Comparison of ENCODE assay signal across 24 mouse cellular contexts in the genomic region with DNA sequence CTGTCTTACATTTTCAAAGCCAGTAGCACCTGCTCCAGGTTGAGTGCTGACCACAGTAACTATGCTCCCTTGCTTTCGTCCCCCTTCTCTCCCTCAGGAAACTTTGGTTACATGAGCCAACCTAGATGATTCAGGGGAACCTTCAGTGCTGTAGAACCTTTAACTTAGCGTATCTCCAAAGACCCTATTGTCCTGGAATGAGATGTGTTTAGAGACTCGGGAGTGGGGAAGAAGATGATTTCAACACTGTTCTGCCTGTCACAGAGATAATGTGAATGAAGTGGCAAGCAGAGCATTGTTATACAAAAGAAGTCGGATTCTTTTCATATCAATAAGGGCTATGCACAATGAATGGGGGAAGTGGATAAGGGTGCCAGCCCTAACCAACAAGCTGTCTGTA. TPM values are rescaled to one million over a fixed set of nuclear protein-coding genes. Genes with fewer than 3 reads are reported as not detected.
DNase-seq lines count a peak whose midpoint lies in the region; ATAC-seq and TF ChIP-seq lines count a peak whose summit lies in the region.
"Had no signal": no experiment of that assay in that cellular context is flagged by ENCODE, and none has a peak within 500 bp of the region (broad histone marks: within the 10 kb centered on the region; RNA-seq: fewer than 3 reads in every experiment).

No protein-coding gene starts in this region.

- H3K9me3 ChIP-seq in ES-E14 (ENCODE audit: control insufficient read depth, insufficient read depth, low read depth, low read length): 0 out of 2 replicates have a peak, but pooled peaks cover 2% of the 10 kb centered on the region
- H3K9me3 ChIP-seq: embryonic facial prominence, embryonic 12.5 days; embryonic facial prominence, embryonic 15.5 days; hindbrain, embryonic 10.5 days; hindbrain, embryonic 13.5 days; intestine, embryonic 15.5 days had no signal

- no peak overlapping the region for H3K9ac ChIP-seq in ES-E14 (ENCODE audit: insufficient read depth, low read depth, low read length, poor library complexity, severe bottlenecking)
- H3K9ac ChIP-seq: embryonic facial prominence, embryonic 12.5 days; embryonic facial prominence, embryonic 15.5 days; forebrain, postnatal 0 days; hindbrain, embryonic 13.5 days; intestine, embryonic 15.5 days had no signal

- peaks cover 6% of the 10 kb centered on the region for H3K36me3 ChIP-seq in ES-E14 (ENCODE audit: control insufficient read depth, insufficient read depth, low read length, poor library complexity, severe bottlenecking)
- H3K36me3 ChIP-seq: embryonic facial prominence, embryonic 12.5 days; embryonic facial prominence, embryonic 15.5 days; hindbrain, embryonic 10.5 days; hindbrain, embryonic 13.5 days; intestine, embryonic 15.5 days had no signal

- H3K4me3 ChIP-seq in ES-E14 (ENCODE audit: insufficient read depth in 1 of 2, low read depth in 1 of 2, low read length in 2 of 2, poor library complexity in 1 of 2, severe bottlenecking in 1 of 2): no peak overlapping the region; a peak in 1 of 4 replicates
- H3K4me3 ChIP-seq: embryonic facial prominence, embryonic 12.5 days; embryonic facial prominence, embryonic 15.5 days; gastrocnemius, adult 2 months; hindbrain, embryonic 10.5 days; hindbrain, embryonic 13.5 days; intestine, embryonic 15.5 days had no signal

- in situ Hi-C loops in ES-E14 (cut with MboI; ENCODE audit: low sequenced_read_pairs in 2 of 2, unreplicated experiment in 2 of 2): no loop called here

- H3K4me1 ChIP-seq in ES-E14 (ENCODE audit: control insufficient read depth in 2 of 2, insufficient read depth in 2 of 2, low read length in 2 of 2, poor library complexity in 1 of 2): peaks cover 0 to 4% of the 10 kb centered on the region in 2 experiments; a peak in 2 of 4 replicates
- H3K4me1 ChIP-seq: embryonic facial prominence, embryonic 12.5 days; embryonic facial prominence, embryonic 15.5 days; hindbrain, embryonic 10.5 days; hindbrain, embryonic 13.5 days; intestine, embryonic 15.5 days had no signal

- ATAC-seq in megakaryocyte-erythroid progenitor cell, adult 5-6 weeks (replicated peaks; ENCODE audit: low FRiP score, low TSS enrichment, poor library complexity, severe bottlenecking): 0 out of 2 replicates have a peak, but pooled peaks have one; percentile 30
- ATAC-seq: activated CD4-positive, CD25-positive, alpha-beta regulatory T cell, adult 4 months; forebrain, embryonic 14.5 days; forebrain, postnatal 0 days; hindbrain, embryonic 16.5 days; intestine, embryonic 15.5 days; Patski had no signal

- DNase-seq in ES-E14 (ENCODE audit: low read depth, low spot score) (no peak), ZHBTc4 (ENCODE audit: low read depth, low spot score) (peak; percentile 57)
- DNase-seq in urinary bladder, adult 2 months (ENCODE audit: low spot score): no peak
- no peak for DNase-seq in cerebellum, adult 8-10 months
- DNase-seq in heart, postnatal 4 days: no peak
- DNase-seq: adrenal gland, adult 8-10 months; adrenal gland, postnatal 25 days; cerebellum, adult 11-12 months; cerebellum, adult 9-10 months; cerebellum, postnatal 14 days; forebrain, postnatal 0 days; gastrocnemius, adult 2 months; gastrocnemius, postnatal 14 days; heart, adult 11 months had no signal

- 0 out of 2 replicates have a peak overlapping the region, but pooled peaks have one; percentile 37 for H3K27ac ChIP-seq in ES-E14 (ENCODE audit: insufficient read depth, low read depth, low read length, poor library complexity, severe bottlenecking)
- H3K27ac ChIP-seq: embryonic facial prominence, embryonic 12.5 days; embryonic facial prominence, embryonic 15.5 days; gastrocnemius, adult 2 months; hindbrain, embryonic 10.5 days; hindbrain, embryonic 13.5 days; intestine, embryonic 15.5 days had no signal

TF ChIP-seq in ES-E14, 5 proteins besides CTCF, POLR2A, EP300 and RAD21:
- TF ChIP-seq CHD2 (IDR thresholded peaks at IDR 0.05; ENCODE audit: low read depth, low read length) (no peak), HCFC1 (IDR thresholded peaks at IDR 0.05; ENCODE audit: borderline replicate concordance, insufficient read depth, low read length) (no peak), MAFK (IDR thresholded peaks at IDR 0.05; ENCODE audit: insufficient read depth, low read depth, low read length) (no peak), ZNF384 (IDR thresholded peaks at IDR 0.05; ENCODE audit: low read depth, low read length) (no peak), ZC3H11A (IDR thresholded peaks at IDR 0.05; ENCODE audit: borderline replicate concordance, low read depth, low read length) (no peak)
TF ChIP-seq in ES-E14: peak in this region for 0.

RNA-seq across cellular contexts. Expression of gene Plcb4, which starts 10.8 kb away (rescaled TPM):
- total RNA-seq in ES-E14 (2012; rRNA removed): 24.0 and 31.6 TPM in 2 replicates
- total RNA-seq in megakaryocyte-erythroid progenitor cell, adult 5-6 weeks (2014; fragmentation: Nextera tagmentation): 23.4 and 32.1 TPM in 2 replicates
- 25.3 and 25.7 TPM in 2 replicates for total RNA-seq in megakaryocyte-erythroid progenitor cell, adult 5-6 weeks (2017)
- 259 and 335 TPM in 2 replicates for polyA plus RNA-seq in urinary bladder, adult 2 months (2012; rRNA removed)
- 10 to 100 TPM; 68.9 to 75.6 TPM for total RNA-seq in heart, postnatal 4 days (2021)
